Mouse (Mus musculus): ENCODE results near the gene Rtf2.

The Rtf2 gene

DNA sequence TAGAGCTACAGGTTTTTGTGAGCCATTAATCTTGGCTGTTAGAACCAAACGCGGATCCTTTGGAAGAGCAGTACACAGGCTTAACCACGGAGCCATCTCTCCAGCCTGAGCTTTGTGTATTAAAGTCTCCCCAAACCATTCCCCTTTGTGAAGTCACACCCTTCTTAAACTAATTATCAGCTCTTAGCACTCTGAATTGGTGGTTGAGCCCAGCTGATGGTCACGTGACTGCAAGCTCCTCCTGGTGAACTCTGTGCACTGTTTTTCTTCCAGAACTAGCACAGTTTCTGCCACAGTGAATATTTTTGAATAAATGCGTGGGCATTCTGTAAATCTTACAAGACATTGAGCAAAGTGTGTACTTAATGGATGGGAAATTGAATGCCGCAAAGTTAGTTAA lies 820 bp downstream of the Rtf2 start:
- no peak for DNase-seq

DNA sequence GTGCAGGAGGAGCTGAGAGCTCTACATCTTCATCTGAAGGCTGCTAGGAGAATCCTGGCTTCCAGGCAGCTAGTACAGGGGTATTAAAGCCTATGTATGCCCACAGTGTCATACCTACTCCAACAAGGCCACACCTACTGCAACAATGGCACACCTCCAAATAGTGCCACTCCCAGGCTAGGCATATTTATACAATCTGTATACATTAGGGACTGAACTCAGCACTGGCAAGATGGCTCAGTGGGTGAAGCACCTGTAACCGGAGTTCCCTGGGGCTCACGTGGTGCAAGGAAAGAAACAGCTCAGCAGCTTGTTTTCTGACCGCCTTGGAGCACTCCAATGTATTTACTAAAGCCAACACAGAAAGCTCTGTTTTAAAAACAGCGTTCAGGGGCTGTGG lies 5.3 kb downstream of the Rtf2 start:
- DNase-seq = no peak

DNA sequence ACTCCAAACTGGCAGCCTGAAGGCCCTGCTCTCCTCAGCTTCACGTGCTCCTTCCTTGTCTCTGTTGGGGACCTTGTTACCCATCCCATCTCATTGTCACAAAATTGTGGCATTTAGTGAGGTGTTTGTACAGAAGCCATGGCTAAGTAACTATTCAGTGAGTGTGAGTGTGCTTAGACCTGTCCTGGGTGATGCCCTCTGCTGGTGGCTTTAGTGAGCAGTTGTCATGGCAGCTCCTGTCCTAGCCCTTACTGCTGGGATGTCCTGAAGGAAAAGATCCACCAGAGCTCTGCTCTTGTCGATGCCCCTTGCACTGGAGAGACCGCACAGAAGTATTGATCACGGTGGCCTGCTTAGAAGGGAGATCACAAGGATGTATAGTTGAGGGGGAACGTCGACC lies 7.0 kb downstream of the Rtf2 start:
- no peak for DNase-seq

DNA sequence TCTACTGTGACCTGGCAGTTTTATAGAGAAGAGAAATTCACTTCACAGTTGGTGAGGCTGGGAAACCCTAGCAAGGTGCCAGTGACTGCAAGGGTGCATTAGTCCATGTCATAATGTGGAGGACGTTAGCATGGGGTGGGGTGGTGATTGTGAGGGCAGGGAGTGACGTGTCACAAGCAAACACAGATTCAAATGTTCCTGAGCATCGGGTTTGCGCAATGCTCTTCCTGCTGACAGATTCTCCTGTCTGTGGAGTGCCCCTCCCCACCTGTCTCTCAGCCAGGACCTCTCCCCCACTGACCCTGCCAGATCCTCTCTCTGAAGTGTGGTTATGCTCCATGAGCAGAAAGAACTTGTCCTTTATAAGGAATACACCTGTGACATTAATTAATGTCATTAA lies 8.0 kb downstream of the Rtf2 start:
- no peak for DNase-seq

DNA sequence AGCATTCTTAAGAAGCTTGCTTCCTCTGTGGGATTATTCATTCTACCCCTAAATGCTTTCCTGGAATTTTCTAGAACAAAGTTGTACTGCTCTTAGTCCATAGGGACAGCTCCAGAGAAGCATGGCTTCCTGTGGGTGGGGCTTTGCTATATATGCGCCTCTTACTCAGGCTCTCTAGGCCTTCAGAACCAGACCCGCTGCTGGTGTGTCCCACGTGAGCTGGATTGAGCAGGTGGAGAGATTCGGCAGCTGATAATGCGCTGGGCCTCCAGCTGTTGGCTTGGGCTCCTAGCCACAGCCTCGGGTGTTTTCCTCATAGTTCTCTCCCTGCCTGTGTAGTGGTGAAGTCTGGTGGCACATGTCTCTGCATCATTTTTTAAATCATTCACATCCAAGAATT lies 10.3 kb downstream of the Rtf2 start:
- DNase-seq = no peak

DNA sequence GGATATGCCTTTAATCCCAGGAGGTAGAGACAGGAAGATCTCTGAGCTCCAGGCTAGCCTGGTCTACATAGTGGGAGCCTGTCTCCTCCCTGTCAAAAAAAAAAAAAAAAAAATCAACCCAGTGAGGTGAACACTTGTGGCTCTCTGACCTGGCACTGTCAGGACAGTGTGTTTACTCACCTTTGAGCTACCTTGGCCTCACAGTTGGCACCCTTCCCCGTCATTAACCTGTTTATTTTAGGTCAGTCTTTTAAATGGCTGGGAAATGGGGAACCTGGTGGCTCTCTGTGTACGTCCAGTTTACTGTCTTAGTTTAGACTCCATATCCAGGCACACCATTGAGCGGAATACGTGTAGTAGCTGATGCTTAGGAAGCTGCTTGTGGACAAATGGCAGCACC lies 11.7 kb downstream of the Rtf2 start:
- no peak for DNase-seq

DNA sequence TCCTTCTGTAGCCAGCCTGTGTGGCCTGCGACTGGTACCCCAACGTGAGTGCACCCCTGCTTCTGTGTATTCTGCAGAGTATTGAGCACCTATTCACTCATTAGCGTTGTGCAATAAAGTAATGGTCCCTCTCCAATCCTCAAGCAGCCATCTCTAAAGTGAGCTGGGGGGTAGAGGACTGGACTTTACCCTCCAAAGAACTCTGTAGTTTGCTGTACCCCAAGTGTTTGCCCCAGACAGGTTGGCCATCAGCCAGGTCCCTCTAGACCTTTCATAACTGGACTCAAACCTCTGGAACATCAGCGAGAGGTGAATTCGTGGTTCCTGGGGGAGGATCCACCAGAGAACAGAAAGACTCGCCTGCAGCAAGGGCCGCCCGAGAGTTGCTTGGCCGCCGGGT lies 12.1 kb downstream of the Rtf2 start:
- DNase-seq = no peak

DNA sequence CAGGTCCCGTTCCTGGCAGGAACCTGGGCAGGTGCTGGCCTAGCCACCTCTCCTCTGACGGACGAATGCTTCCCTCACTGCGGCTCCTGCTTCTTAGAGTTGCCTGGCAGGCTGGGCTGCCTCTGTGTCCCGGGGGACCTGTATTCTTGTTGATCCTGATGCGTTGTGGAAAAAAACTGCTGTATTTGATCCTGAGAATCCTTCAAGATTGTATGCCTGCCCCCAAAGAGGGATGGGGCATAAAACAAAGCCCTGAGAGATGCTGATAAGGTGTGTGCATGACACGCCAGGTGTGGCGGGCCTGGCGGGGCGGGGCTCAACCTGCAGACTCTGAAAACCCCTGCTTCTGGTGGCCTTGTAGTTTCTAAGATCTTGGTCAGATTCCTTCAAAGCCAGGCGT lies 18.1 kb downstream of the Rtf2 start, which contains the start of gene Gcnt7:
TSS of gene Gcnt7 (minus strand) at position 101 of the 400 bp plus-strand sequence.
- DNase-seq = no peak

DNA sequence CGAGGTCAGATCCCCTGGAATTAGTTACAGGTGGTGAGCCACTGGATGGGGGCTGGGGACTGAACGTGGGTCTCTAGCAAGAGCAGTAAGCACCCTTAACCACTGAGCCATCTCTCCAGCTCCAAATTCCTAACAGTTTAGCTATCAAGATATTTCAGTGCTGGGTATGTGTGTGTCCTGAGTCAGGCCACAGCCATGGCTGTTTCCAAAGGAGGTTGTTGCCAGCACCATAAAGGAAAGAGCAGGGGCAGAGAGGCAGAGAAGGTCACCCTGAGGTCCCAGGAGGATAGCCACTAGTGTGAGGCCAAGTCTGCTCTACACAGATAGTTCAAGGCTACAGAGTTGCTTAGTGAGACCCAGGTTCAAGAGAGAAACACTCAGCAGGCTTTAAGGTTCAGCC lies 20.3 kb downstream of the Rtf2 start:
- DNase-seq = no peak

DNA sequence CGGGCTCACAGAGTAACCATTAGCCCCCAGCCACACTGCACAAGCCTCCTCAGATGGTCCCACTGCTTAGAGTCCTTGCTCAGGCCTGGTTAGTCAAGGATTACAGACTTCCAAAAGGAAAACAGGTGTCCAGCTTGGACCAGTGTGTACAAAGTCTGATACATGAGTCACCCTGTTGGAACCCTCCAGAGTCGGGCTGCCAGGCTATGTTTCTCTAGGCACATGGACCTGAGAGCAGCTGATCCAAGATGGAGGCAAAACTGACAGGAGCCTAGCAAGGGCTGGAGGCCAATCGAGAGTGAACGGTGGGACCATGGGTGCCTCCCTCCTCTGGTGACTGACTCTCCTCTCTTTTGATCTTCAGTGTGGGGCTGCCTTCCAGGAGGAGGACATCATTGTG lies 22.5 kb downstream of the Rtf2 start:
- no peak for DNase-seq

DNA sequence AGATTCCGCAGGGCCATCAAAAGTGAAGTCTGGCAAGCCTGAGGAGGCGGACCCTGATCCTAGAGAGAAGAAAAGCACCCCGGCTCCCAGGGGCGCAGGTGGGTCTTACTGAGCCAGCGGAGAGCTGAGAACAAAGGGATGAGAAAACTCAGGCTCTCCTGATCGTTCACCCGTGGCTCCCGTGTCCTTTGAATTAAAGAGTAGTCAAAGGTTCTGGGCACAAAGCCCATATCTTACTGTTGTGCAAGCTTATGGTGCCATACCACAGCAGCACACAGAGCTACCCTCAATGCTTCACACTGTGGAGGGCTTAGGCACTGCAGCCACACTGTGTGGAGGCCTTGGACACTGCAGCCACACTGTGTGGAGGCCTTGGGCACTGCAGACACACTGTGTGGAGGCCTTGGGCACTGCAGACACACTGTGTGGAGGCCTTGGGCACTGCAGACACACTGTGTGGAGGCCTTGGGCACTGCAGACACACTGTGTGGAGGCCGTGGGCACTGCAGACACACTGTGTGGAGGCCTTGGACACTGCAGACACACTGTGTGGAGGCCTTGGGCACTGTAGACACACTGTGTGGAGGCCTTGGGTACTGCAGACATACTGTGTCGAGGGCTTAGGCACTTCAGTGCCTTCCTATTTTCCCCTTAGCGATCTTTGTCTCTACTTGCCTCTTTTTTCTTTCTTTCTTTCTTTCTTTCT lies 26.2 kb downstream of the Rtf2 start:
- DNase-seq = no peak

DNA sequence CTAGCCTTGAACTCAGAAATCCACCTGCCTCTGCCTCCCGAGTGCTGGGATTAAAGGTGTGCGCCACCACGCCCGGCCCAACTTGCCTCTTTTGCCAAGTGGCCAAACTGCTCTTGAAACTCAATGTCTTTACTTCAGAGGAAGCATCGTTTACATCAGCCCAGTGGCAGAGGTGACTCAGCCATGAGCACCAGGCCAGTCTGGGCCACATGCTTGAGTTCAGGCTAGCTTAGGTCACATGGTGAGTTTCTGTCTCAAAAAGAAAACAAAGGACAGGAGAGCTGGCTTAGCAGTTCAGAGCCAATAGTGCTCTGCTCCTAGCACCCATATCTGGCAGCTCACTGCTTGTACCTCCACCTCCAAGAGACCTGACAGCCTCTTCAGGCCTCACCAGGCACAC lies 26.9 kb downstream of the Rtf2 start:
- no peak for DNase-seq

DNA sequence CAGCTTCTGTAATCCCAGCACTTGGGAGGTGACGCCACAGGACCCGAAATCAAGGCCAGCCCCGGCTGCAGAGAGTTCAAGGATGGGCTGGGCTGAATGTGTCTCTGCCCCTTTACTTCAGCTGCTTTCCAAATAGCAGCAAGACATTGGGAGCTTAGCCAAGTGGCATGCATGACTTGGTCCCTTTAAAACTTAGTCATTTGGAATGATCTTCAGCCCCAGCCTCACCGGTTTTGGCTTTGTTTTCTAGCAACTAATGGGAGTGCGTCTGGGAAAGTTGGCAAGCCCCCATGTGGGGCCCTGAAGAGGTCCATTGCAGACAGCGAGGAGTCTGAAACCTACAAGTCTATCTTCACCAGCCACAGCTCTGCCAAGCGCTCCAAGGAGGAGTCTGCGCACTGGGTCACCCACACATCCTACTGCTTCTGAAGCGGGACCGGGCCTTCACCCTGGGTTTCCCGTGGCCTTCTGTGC lies 28.0 kb downstream of the Rtf2 start:
- no peak for DNase-seq

DNA sequence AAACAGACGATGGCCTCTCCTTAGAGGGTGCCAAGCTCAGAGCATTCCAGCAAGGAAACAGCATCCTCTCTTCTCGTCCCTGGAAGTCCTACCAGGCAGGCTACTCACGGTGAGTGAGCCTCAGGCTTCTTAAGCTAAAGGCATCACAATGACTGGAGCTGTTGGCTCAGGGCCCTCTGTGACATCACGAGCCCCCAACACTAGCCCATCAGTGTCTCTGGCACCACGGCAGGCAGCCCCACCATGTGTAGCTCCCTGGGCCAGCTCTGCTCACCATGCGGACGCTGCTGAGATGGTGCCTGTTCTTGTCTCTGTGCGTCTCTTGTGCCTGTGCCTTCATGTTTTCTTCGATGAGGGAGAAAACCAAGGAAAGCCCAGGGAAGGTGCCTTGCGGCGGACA lies 32.0 kb downstream of the Rtf2 start, which contains the start of gene Fam209:
TSS of gene Fam209 (plus strand) at position 203 of the 400 bp plus-strand sequence.
- DNase-seq = no peak

DNA sequence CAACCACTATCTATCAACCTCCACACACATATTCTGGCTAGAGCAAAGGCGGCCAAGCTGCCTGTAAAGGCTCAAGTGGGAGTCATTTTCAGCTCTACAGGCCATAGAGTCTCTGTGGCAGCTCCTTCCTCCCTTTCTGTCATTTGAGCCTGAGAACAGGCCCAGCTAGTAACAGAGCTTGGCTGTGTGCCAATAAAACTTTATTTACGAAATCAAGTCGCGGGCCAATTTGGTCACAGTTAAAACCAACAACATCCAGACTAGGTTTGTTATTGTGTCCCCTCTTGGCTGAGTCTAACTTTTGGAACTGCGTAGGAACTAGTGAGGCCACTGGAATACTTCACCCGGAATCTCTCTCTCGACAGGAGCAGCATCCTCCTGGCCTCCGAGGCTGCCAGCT lies 33.2 kb downstream of the Rtf2 start:
- DNase-seq = no peak

DNA sequence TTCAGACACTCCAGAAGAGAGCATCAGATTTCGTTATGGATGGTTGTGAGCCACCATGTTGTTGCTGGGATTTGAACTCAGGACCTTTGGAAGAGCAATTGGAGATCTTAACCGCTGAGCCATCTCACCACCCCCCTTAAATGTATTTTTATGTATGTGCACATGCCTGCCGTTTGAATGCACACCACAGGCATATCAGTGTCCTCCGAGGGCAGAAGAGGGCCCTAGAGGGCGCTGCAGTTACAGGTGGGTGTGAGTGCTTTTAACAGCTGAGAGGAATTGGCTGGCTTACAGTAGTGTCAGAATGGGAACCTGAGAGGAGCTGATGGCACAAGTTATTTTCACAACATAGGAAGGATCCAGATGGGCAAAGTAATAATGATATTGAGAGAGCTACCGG lies 34.6 kb downstream of the Rtf2 start:
- DNase-seq = no peak

DNA sequence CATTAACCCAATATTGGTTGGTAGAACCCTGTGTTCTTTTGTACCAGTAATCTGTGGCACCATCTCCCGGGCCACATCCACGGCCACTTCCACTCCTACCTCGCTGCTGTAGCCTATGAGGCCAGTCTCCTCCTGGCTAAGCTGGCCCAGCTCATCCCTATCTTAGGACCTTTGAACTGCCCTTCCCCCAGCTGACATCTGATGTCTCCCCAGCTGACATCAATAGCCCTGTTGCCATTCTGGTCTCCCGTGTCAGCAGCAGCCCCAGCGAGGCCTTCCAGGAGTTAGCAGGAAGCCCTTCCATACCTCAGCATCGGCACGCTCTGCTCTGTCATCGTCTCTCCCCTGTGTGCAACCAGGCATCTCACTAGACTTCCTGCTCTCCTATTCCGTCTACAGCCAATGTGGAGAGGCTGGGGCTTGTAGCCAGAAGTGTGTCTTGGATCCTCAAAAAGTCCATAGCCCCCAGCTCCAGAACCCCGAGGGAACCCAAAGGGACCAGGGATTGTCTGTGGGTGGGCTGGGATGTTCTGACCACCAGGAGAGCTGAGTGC lies 36.4 kb downstream of the Rtf2 start:
- DNase-seq = no peak

DNA sequence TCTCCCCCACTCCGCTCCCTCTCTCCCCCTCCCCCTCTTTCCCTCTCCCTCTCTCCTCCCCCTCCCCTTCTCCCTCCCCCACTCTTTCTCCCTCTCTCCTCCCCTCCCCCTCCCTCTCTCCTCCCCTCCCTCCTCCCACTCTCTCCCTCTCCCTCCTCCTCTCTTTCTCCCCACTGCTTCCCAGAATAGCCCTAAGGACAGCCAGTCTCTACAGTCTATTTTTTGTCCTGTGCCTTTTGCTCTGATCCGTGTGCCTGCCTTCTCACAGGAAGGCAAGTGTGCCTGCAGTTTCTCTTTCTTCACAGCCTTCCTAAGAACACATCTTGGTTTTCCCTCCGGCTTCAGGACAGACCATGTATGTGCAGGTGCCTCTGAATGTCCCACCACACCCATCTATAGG lies 37.0 kb downstream of the Rtf2 start:
- no peak for DNase-seq

DNA sequence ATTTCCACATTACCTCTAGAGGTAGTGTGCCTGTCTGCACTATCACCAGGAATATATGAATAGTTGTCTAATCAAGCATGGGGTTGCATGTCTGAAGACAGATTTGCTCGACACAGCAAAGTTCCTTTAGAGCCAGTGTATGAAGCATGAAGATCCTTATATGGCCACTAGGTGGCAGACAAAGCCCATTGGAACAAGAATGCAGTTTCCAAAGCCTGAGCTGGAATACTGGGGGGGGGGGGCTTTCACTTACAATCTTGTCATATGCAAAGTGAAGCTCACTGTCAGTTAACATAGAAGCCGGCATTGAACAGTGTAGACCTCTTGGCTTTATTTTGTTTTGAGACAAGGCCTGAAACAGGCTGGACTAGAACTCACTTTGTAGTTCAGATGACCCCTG lies 37.5 kb downstream of the Rtf2 start:
- peak; percentile 8 for DNase-seq

DNA sequence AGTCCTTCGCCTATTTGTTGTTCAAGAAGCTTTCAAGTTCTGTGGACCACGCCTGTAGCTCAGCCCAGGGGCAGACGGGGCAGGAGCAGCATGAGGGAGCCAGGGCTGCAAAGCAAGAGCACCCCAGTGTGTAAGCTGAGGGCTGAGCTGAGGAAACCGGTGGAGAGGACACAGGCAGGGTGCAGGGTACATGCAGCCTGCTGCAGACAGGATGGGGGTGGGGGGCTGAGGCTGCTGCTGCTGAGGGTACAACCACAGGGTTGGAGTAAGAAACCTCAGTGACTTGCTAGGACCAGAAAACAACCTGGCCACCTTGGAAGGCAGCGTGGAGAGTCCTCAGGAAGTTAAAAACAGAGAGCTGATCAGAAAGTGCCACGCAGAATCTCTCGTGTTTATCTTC lies 39.9 kb downstream of the Rtf2 start:
- DNase-seq = no peak

DNA sequence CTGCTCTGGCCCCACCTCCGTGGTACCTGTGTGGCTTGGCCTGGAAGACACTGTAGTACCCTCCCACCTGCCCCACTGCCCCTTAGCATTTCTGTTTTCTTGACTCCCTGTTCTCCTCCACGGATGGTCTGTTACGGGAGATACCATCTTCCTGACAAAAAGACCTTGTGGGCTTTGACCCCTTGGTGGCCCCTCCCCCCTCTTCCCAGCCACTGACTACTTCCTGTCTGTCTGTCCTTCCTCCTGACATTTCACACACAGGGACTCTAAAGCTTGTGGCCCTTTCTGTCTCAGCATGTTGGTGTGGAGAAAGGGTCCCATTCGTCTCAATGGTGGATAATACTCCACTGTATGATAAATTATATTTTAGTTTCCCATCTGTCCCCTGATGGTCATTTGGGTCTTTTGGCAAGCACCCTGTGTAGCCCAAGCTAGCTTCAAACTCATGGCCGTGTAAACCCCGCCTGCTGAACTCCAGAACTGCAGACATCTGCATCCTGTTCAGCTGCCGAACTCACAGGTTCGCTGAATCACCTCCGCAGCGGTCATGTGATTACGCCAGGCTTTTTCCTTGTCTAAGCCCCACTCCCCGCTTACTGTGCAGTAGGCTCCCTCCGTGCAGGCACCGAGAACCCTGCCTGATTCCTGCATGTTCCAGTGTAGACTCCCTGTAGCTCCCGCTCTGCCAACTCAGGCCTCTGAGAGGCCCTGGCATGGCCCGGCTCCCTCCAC lies 41.5 kb downstream of the Rtf2 start:
- DNase-seq = no peak

DNA sequence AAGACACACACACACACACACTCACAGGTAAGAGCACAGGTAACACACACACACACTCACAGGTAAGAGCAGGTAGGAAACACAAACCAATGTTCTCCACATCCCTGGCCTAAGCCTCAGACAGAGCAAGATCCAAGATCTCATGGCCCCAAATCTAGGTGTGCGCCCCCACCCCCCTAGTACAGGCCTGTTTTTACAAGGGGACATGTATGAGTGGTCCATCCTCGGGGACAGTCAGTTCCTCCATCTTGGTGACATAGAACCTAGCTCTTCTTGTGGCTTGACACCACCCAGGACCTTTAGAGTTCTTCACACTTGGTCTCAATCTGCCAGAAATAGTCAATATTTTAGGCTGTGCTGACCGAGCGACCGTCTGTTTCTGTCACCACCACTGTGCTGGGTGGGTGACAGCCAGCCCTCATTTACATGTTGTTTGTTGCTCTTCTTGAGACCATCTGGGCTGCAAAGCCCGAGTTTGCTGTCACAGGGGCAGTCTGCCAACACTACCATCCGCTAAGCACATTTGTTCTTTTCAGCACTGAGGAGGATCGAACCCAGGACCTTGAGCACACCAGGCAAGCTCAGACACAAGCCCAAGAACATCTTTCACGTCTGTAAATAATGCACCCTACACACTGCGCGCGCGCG lies 43.5 kb downstream of the Rtf2 start:
- no peak for DNase-seq

DNA sequence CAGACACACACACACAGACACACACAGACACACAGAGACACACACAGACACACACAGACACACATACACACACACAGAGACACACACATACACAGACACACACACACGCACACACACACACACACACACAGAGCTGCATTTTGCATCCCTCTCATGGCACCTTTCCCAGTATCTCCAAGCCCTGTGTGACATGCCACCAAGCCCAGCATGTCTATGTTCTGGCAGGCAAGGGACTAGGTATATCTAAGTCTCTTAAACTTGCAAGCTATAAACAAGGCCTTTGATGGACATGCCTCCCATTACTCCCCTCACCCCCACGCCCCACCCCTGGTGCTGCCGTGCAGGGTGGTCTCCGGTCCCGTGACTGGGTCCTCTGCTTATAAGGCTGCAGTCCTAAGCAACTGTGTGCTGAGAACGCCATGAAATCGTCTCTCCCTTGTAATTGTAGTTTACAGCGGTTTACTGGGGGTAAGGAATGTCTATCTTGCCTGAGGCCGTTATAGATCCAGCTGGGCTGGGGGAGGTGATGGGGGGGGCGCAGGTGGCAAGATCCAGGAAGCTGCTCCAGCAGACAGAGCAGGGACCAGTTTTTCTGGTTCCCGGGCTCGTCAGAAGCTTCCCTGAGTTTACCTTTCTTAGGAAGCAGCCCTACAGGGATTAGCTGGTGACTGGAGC lies 44.5 kb downstream of the Rtf2 start:
- no peak for DNase-seq
